Mouse (Mus musculus): ENCODE measurements around the gene Nln.

DNA sequence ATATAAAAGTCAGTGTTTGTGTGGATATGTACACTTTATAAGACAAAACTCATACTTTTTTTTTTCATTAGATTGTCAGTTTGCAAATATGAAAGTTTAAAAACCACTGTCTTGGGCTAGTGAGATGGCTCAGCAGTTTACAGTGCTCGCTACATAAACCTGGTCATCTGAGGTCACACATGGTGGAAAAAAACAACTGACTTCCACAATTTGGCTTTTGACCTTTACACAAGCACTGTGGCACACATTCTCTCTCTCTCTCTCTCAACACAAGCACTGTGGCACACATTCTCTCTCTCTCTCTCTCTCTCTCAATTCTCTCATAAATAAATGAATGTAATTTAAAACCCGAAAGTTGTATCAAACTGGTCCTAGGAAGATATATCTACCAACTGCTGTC is 23.1 kb upstream of the Nln start:
- TF ChIP-seq SMC3 (IDR thresholded peaks at IDR 0.05; ENCODE audit: low read depth, low read length) (no peak), POLR2A (IDR thresholded peaks at IDR 0.05; ENCODE audit: control insufficient read depth in 1 of 2, insufficient read depth in 1 of 2, low read depth in 1 of 2, low read length in 2 of 2, poor library complexity in 1 of 2) (no peak), MAZ (IDR thresholded peaks at IDR 0.05; ENCODE audit: low read depth, low read length) (no peak), BHLHE40 (IDR thresholded peaks at IDR 0.05; ENCODE audit: borderline replicate concordance, low read depth, low read length) (no peak)

Data from MEL (cell line).